Mouse (Mus musculus): ENCODE measurements around the gene Cntn4.

Gene Cntn4

DNA sequence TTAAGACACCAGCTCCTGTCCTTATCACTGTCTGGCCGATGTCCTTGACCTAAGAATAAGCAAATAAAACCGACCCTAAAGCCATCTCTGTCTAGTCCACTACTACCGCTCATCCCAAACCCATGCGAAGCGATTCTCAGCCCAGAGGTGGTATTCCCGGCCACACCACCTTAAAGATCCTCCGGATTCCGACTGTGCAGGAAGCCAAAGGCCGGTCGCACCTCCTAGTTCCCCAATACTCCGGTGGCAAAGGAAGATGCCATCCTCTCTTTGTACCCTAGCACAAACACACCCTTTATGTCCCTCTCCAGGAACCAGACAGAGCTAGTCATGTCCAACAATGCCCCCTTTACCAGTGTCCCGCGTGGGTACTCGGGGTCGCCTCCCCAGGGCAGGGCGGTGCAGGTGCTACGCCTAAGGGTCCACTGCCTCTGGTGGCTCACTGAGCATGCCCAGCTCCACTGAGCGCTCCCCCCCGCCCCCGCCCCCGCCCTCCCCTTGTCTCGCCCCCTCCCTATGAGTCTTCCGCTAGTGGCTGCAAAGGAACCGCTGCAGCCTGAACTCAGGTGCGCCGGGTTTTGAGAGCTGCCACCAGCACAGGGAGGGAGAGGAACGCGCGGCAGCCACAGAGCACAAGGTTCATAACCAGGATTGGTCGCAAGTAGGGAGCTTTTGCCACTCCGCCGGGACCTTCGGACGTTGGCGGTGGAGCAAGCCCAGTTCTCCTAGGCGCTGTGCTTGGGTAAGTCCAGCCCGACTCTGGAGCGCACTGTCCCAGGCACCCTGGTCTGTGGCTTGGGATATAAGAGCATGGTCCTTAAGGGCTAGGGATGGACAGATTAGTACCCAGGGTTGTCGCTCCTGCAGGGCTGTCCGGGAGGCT, at the start of gene Cntn4:
Gene Cntn4 (plus strand): TSS at position 512 of the 883 bp plus-strand sequence.
- DNase-seq (ENCODE audit: low spot score), result no peak

DNA sequence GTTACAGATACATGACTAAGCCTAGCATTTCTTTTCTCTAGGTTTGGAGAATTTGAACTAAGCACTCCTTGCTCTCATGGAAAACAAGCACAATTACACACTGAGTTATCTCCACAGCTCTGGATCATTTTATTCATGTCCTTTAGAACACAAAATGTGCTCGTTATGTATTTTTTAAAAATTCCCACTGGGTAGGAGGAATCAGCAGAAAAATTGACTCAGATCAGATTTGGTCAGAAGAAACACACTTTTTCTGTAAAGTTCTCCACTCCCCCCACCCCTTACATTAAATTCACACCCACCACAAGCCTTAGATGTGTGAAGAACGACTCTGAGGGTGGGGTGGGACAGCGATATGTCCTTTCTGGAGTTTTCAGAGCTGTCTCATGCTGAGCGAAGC, 3.2 kb upstream of the Cntn4 start:
- DNase-seq (ENCODE audit: low spot score), result no peak

DNA sequence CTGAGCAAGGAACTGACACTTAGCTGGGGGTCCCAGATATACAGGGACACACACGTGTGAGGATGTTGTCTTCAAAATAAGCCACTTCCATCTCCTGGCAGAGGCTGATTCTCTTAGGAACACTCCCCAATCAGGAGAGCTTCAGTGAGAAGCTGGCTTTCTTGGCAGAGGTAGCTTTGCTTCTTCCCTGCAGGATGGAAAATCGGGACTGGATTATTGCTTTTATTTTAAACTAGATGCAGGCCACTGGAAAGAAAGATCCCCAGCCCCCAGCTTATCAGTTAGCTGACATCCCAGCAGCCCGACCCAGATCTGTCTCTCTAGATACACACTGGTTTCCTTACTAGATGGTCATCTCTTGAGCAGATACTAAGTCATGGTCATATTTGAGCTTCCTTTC, 2.4 kb upstream of the Cntn4 start:
- DNase-seq (ENCODE audit: low spot score), result no peak

DNA sequence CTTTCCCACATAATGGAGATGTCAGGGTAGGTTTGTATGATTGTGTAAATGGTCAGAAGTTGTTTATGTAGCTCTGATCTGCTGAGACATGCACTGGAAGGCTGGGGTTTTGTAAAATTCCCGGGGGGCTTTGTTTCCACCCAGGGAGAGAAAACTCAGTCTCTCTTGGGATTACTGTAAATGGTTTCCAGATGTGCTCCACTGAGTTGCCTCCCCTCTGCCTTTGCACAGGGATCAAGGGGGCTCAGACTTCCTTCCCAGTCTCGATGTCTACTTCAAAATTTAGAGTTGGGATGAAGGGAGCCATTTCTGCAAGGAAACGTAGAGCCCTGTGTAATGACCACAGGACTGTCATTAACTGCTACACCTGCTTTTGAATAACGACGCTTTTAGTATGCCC, 823 bp upstream of the Cntn4 start:
- no peak for DNase-seq (ENCODE audit: low spot score)

DNA sequence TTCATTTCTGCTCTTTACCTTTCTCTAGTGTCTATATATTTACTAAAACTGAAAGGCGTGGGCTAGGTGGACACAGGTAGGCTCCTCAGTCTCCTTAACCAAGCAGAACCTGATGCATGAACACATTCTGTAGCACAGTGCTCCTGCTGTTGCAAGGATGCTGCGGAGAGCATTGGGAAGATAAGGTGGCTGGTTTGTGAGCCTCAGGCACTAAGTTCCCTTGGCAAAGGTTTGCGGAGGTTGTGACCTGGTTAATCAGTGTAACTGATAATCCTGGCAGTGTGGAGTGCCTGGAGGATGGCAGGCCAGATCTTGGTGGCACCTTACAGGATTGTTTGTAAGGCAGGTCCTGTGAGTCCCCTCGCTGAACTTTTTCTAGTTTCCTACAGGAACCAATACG, 1.3 kb downstream of the Cntn4 start:
- no peak for DNase-seq (ENCODE audit: low spot score)

DNA sequence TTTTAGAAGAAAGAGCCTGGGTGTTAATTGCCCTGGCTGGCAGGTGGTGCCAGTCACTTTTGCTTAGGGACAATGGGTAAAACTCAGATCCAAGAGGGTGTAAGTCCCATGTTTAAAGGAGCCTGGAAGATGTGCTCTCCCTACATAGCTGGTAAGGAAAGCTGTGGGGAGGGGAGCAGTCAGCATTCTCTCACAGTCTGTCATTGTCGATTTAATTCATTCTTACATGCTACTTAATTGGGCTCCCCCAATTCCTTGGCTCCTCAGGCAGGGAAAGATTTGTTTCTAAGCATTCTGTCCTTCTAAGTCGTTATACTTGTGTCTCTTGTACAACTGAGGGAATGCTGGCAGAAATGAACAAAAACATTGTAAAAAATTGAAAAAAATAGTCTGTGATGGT, 4.0 kb downstream of the Cntn4 start:
- no peak for DNase-seq (ENCODE audit: low spot score)

DNA sequence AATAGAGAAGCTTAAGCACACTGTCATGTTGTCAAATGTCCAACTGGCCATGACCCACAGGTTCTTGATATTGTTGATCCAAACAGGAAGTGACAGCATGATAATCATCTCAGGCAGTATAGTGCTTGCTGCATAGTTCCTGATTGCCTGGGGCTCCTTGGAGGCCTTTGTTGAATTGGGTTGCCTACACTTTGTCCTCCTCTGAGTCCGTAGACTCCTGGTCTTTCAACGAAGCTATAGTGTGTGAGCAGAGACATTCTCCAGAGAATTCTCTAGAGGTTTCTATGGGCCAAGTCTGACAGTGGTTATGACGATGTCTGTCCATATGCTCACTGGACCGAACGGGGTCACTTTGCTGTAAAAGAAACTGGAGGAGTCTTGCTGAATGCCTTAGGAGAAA, 5.8 kb downstream of the Cntn4 start:
- DNase-seq (ENCODE audit: low spot score), result no peak

DNA sequence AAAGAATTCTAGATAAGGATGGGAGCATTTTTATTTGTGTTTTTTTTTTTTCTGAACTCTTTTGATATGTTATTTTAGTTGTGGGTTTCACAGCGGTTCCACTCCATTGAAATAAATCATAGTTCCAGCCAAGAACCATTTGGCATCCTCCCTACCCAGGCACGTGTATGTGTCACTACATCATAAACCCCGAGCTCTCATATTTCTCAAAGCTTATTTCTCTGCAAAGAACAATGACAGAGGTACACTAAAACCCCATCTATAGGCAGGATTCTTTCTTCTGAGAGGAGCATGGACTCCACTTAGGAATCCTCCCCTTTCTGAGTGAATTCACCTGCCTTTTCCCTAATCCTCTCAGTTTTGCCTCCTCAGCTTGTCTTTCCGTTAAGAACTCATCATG, 6.7 kb downstream of the Cntn4 start:
- no peak for DNase-seq (ENCODE audit: low spot score)

DNA sequence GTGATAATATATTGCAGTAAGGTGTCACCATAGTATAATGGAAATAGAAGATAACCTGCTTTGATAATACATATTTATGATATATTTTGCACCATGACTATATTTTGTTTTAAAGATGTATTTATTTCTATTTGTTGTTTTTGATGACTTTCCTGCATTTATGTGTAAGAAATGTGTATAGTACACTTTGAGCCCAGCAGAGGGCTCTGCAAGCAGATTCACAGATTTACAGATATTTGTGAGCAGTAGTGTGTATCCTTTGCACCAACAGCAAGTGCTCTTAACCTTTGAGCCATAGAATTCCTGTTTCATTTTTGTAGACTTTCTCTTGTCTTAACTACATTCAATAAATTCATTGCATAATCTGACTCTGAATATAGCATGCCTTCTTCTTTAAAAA, 10.7 kb downstream of the Cntn4 start:
- DNase-seq (ENCODE audit: low spot score), result no peak

DNA sequence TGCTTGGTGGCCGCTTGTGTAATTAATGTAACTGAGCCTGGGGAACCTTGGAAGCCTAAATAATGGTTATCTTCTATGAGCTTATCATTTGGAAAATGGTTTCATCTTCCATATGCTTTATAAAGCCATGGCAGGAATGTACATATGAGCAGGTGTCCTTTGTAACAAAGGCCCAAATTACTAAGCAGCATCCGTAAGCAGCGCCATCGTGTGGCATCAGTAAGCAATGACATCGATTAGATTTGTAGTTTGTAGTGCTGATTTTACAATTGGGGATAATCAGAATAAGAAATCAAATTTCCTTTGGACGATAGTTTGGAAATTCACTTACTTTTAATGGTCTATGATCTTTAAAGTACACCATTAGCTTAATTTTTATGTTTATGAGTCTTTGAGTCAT, 64.6 kb downstream of the Cntn4 start:
- no peak for DNase-seq (ENCODE audit: low spot score)

DNA sequence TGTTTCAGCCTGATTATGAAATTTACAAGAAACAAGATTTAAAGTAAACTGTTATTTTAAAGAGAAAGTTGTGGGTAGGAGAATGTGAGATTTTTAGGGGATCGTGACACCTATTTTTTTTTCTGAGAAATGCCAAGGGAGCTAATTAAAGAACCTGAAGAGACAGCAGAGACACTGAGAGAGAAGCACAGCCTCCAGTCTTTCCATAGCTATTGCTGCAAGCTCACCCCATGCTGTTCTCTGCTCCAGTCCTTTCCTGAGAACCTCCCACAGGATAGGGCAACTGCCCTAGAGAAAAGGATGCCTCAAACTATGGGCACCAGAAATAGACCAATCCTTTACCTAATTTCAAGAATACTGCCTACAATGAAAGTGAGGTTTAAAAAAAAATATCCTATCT, 103.2 kb downstream of the Cntn4 start:
- no peak for DNase-seq (ENCODE audit: low spot score)

DNA sequence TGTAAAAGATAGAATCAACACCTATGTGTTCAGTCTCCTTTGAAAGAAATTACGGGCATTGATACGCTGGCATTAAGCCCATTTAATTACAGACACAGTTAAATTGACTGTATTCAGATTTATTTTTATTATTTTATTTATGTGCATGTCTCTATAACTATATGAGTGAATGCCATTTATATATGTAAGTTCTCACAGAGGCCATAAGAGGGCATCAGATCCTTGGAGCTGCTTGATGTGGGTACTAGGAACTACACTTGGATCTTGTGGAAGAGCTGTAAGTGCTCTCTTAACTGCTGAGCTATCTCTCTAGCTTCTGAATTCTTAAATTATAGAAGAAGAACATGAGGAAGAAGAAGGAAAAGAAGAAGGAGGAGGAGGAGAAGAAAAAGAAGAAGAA, 111.0 kb downstream of the Cntn4 start:
- no peak for DNase-seq (ENCODE audit: low spot score)

DNA sequence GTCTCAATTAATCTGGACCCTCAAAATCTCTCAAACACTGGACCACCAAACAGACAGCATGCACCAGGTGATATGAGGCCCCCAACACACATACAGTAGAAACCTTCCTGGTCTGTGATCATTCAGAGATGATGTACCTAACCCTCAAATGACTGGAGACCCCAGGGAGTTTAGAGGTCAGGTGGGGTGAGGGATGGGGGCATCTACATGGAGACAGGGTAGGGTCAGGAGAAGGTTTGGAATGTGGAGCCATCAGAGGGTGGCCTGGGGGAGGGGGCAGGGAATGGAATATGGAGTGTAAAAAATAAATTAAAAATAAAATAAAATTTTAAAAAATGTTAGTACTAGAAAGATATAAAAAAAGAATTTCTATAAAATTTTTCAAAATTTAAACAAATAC, 157.6 kb downstream of the Cntn4 start:
- no peak for DNase-seq (ENCODE audit: low spot score)

DNA sequence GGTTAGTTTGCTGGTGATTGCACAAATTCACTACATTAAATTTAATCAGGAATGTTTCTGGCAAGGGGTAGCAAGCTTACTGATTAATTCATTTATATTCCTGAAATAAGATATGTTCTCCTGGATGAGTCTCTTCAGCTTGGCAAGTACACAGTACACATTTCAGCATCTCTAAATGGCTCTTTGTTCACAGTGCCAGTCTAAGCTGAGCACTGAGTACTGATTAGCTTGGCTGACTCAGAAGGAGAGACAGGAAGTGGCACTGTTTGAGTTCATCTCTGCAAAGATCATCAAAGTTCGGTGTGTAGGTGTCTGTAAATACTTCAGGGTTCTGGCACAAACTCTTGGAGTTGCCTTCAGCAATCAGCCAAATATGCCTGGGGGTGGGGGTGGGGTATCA, 169.8 kb downstream of the Cntn4 start:
- DNase-seq (ENCODE audit: low spot score), result no peak

DNA sequence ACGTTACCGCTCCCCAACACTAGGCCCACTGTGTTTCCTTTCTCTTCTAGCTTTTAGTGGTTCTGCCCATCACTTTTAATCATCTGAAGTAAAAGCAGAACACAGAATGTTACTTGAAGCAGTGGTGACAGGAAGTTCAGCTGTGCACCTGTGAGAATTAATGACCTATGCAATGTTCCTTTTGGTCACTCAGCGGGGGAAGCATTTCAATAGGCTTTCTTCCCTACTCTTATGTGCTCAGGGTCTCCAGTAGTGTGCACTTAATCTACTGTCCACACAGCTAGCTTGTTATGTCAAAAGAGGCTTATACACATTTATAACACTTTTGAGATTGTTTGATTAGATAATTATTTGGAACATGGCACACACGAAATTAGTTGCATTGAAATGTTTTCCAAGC, 215.4 kb downstream of the Cntn4 start:
- no peak for DNase-seq (ENCODE audit: low spot score)

DNA sequence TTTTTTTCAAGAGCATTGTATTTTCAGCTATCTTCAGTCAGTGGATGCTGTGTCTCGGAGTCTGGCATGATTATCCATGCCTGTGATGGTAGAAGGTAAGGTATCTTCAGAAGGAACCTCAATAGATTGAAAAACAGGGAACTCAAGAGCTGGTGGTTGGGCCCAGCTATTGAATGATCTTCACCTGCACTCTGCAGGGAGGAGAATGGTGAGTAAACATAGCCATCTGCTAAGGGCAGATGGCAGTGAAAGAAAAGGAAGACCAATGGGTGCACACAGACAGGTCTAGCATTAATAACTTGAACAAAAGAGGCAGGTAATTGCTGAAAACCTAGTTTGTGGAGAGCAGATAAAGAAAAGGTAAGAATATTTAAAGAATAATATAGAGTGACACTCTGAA, 261.0 kb downstream of the Cntn4 start:
- DNase-seq (ENCODE audit: low spot score), result no peak

DNA sequence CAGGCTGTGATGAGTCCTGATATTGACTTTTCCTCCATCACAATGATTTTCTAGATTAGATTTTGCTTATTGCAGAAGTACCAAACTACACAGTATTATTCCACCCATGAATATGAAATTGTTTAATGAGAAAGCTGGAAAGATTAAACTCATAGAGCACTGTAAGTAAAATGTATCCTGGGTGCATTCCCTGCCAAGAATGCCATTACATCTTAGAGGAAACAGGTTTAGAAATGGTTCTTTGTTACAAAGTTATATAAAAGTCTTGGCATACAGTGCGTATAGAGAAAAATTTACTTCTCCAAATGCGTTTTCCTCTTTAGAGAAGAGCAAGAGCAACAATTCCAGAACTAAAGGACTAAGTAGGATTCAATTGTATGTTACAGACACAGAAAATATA, 261.8 kb downstream of the Cntn4 start:
- no peak for DNase-seq (ENCODE audit: low spot score)

DNA sequence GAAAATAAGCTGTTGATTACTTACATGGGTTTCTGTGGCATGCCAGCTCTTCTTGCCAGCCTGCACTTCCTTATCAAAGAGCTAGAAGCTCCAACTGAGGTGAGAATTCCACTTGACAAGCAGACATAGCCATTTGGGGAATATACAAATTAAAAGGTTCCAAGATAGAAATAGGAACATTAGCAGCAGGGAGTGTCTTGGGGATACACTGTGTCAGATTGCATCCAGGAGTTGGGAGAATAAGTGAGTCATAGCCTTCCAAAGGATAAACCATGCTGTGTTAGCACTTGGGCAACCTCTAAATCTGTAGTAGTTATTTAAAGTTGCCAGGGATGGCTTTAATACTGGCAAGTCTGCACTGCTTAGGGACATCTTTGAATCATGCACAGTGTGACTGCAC, 263.1 kb downstream of the Cntn4 start:
- DNase-seq (ENCODE audit: low spot score), result no peak

DNA sequence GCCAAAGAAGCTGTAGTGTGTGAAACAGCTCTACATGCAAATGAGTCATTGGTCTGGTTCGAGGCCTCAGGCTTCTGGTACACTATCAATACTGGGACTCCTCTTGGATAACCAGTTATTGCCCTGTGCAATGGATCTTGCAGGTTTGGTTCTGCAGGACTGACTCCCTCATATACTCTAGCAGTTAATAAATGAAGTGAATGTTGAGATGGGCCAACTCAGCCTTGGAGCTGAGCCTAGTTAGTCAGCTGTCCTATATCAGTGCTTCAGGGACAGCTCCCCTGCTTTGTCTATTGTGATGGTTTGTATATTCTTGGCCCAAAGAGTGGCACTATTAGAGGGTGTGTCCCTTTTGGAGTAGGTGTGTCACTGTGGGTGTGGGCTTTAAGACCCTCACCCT, 314.0 kb downstream of the Cntn4 start:
- DNase-seq (ENCODE audit: low spot score), result no peak

DNA sequence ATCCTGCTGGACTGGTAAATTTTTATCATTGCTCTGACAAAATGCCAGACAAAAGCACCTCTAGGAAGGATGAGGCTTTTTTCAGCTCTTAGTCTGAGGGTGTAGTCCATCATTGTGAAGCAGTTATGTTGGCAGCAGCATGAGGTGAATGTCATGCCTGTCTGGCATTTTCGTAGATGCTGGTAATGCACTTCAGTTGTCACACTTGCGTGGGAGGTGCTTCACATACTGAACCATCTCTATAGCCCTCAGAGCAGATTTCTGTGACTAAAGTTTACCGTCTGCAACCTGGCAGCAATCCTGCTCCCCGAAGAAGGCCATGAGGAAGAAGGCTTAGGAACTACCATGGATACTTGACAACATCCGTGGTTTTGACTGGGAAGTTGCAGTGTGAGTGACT, 335.6 kb downstream of the Cntn4 start:
- DNase-seq (ENCODE audit: low spot score), result no peak

DNA sequence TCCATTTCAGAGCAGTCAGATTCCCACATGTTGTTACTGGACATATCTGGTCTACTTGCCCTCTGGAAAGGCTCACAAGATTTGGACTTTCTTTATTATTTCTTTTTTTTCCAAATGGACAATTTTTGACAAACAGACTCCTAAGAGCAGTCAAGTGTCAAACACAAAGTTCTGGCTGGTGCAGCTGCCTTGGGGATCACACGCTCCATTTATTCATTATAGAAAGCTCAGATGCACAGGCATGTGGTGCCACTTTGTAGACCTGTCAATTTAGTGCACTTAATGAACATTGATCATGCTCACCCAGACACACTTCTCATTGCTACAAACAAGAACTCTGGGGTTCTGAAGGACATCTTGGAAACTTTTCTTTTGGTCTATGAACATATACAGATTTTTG, 337.7 kb downstream of the Cntn4 start:
- DNase-seq (ENCODE audit: low spot score), result no peak

DNA sequence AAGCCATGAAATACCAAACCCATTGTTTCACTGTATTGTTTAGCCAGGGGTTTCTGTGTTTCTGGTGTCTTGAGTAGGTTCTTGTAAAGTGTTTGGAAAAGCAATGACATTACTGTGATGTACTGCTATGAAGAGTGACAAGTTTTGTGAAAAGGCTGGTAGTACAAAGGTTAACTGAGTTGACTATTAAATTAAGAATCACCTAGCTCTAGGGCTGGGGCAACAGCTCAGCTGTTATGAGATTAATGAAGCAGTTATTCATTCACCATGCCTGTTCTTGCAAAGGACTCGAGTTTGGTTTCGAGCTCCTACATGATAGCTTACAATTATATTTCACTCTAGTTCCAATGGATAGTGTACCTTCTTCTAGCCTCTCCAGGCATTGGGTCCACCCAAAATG, 371.4 kb downstream of the Cntn4 start:
- DNase-seq (ENCODE audit: low spot score), result no peak

DNA sequence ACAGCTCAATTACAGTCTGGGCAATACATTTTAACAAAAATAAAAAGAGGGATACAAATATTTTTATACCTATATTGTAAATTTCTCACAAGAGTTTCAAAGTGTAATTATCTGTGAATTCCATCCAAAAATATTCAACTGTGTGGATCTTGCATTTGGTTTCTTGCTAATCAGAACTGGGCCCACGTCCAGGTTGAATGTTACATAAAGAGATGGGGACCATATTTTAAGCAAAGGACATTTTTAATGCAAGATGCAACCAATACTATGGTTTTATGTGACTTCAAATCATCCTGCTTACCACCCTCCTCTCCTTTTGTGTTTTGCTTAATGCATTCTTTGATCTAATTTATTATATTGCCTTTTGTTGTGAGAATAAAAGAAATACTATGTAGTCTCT, 378.7 kb downstream of the Cntn4 start:
- no peak for DNase-seq (ENCODE audit: low spot score)

DNA sequence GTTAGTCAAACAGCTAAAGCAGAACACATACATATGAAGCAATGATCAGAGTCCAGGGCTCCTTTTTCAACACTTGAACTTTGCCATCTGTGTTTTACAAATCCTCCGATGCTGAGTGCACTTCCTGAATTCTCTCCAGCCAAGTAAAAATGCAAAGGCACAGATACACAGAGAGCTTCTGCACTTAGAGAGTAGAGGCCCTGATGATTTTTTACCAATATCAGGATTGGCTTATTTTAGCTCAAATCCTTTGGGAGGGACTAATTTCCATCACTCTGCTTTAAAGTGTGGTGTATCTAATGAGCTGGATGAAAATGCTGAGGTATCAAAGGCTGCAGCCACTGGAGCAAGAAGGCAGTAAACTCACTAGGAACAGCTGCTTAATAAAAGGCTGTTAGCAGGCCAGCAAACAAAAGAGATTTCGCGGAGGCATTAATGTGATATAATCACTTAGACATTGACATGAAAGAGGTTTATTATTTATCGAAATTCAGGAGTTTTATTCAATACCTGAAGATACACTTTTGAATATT, 400.7 kb downstream of the Cntn4 start:
- no peak for DNase-seq (ENCODE audit: low spot score)

Measured in T-cell, adult 2 months (primary cell).